Mouse (Mus musculus) hindbrain, postnatal 0 days (tissue): ENCODE measurements around the gene Scnm1. TPM values are rescaled to one million over a fixed set of nuclear protein-coding genes. Genes with fewer than 3 reads are reported as not detected.
"Not testable (repeated sequence)": the region's sequence is repeated elsewhere in the genome, so short reads cannot be mapped to it uniquely, and the experiment has no call there.

ENCODE experiments used
- ATAC-seq: fragments of 200-750 bp; cut with Nextera tagmentation; 2 replicates; pipeline ENCODE4 v1.8.0; 2017; ENCODE audit warnings: mild to moderate bottlenecking, moderate TSS enrichment, moderate library complexity
- DNase-seq: peaks from one replicate; pipeline ENCODE4 v3.0.0-alpha.2; 2015; ENCODE audit warnings: low spot score
- H3K27ac ChIP-seq: fragments of 300-500 bp; sonication (generic); 2 replicates; pipeline ENCODE4 v1.5.1; 2014; ENCODE audit warnings: mild to moderate bottlenecking
- H3K27me3 ChIP-seq: fragments of 300-500 bp; sonication (generic); 2 replicates; pipeline ENCODE4 v1.6.1; 2014; ENCODE audit warnings: low read length, mixed read lengths; ENCODE audit not compliant: insufficient read depth
- H3K36me3 ChIP-seq: fragments of 300-500 bp; sonication (generic); 2 replicates; pipeline ENCODE4 v1.6.1; 2014; ENCODE audit warnings: low read length, mixed read lengths; ENCODE audit not compliant: insufficient read depth
- H3K4me1 ChIP-seq: fragments of 300-500 bp; sonication (generic); 2 replicates; pipeline ENCODE4 v1.6.1; 2014; ENCODE audit warnings: antibody characterized with exemption, low read length, mixed read lengths; ENCODE audit not compliant: insufficient read depth
- H3K4me2 ChIP-seq: fragments of 300-500 bp; sonication (generic); 2 replicates; pipeline ENCODE4 v1.6.1; 2014; ENCODE audit warnings: low read depth, mild to moderate bottlenecking, low read length, moderate library complexity, mixed read lengths
- H3K4me3 ChIP-seq: fragments of 300-500 bp; sonication (generic); 2 replicates; pipeline ENCODE4 v1.5.1; 2014; ENCODE audit warnings: low read length
- H3K9ac ChIP-seq: fragments of 300-500 bp; sonication (generic); replicated peaks from 2 replicates; pipeline ENCODE4 v1.6.1; 2014; ENCODE audit warnings: mild to moderate bottlenecking, low read length, moderate library complexity, mixed read lengths
- H3K9me3 ChIP-seq: fragments of 300-500 bp; sonication (generic); 2 replicates; pipeline ENCODE4 v1.6.1; 2016; ENCODE audit warnings: low read length, mixed read lengths
- CTCF ChIP-seq: IDR thresholded peaks from 2 replicates; pipeline ENCODE4 v1.5.1; 2016; ENCODE audit warnings: antibody characterized with exemption, control low read depth, low read depth
- WGBS: fragments of 180-500 bp; shearing (Covaris S2); extraction: QIAGEN DNeasy Blood & Tissue Kit; methylation state at CpG from one replicate; pipeline ENCODE4 v1.1.7; 2014; 5-methylcytosine and 5-hydroxymethylcytosine counted together
- polyA plus RNA-seq: library from polyadenylated mRNA; unstranded; fragments of >200 nt; fragmentation: Nextera tagmentation; extraction: Ambion mirVana; gene quantifications from 2 replicates; pipeline ENCODE4 v1.2.1, GENCODE M21; 2015
- total RNA-seq: library from RNA; depleted of rRNA; stranded (reverse); fragments of >200 nt; gene quantifications from 2 replicates; pipeline ENCODE4 v1.2.3, GENCODE M21; 2014

The Scnm1 gene
- total and polyA plus RNA-seq, 2 experiments from 2014 or later, result 44.6 to 75.7 TPM

DNA sequence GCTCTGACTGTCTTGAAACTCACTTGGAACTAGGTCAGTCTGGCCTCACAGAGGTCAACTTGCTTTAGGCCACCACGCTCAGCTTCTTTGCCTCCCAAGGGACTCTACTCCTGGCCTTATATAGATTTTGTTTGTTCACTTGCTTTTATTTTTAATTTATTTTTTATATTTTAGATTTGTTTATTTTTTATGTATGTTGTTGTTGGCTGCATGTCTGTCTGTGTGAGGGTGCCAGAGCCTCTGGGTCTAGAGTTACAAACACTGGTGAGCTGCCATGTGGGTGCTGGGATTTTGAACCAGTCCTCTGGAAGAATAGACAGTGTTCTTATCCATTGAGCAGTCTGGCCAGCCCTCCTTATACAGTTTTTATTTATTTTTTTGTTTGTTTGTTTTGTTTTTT is 21.1 kb downstream of the Scnm1 start:
- Histone ChIP-seq H3K4me2 (no peak overlapping the region), H3K27ac (no peak overlapping the region), H3K9me3 (no peaks in the 10 kb centered on the region), H3K27me3 (no peaks in the 10 kb centered on the region), H3K4me1 (peaks cover 6% of the 10 kb centered on the region; the same call in 1 of the 2 replicates), H3K4me3 (no peak overlapping the region), H3K36me3 (peaks cover 5% of the 10 kb centered on the region), H3K9ac (no peak overlapping the region)
- no peak for TF ChIP-seq CTCF
- WGBS, result 80% methylated on average over 1 of the region's 1 CpGs
- DNase-seq, result no peak
- no peak for ATAC-seq

DNA sequence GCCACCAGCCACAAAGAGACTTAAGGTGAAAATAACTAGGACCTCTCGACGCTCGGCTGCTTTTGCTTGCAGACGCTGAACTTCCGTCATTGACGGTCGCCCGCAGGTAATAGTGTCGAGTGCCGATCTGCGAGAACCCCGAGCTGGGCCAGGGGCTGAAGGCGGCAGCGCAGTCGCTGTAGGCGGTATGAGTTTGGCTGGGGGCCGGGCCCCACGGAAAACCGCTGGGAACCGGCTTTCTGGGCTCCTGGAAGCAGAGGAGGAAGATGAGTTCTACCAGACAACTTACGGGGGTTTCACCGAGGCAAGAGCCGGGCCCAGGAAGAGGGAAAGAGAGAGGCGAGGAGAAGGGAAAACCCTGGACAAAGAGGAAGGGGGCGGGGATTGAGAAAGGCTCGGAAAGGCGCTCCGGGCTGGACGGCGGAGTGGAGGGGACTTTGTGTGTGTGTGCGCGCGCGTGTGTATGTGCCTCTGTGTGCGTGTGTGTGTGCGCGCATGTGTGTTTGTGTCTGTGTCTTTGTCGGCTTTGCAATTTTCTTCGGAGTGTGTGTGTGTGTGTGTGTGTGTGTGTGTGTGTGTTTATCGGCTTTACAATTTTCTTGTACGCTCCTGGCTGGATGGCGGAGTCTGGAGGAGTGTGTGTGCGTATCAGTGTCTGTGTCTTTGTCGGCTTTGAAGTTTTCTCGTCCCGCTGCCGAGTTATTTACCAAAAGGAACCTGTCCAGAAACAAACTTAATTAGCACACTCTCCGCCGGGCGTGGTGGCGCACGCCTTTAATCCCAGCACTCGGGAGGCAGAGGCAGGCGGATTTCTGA is 22.7 kb downstream of the Scnm1 start, which contains the start of gene Vps72:
TSS of gene Vps72 (plus strand) at position 112 of the 816 bp plus-strand sequence.
- ATAC-seq (peak; percentile 74), DNase-seq (peak; percentile 96)
- Histone ChIP-seq H3K4me2 (peak within 1 kb of the TSS; percentile 58), H3K4me3 (peak within 1 kb of the TSS; percentile 89), H3K36me3 (peaks cover 5% of the 10 kb centered on the region; the same call in 1 of the 2 replicates), H3K4me1 (peaks cover 6% of the 10 kb centered on the region; the same call in 1 of the 2 replicates), H3K27me3 (no peaks in the 10 kb centered on the region), H3K9me3 (no peaks in the 10 kb centered on the region), H3K27ac (peak within 1 kb of the TSS; percentile 90), H3K9ac (peak within 1 kb of the TSS; percentile 72)
- WGBS, result under 1% methylated on average over 54 of the region's 54 CpGs
- TF ChIP-seq CTCF, result no peak

DNA sequence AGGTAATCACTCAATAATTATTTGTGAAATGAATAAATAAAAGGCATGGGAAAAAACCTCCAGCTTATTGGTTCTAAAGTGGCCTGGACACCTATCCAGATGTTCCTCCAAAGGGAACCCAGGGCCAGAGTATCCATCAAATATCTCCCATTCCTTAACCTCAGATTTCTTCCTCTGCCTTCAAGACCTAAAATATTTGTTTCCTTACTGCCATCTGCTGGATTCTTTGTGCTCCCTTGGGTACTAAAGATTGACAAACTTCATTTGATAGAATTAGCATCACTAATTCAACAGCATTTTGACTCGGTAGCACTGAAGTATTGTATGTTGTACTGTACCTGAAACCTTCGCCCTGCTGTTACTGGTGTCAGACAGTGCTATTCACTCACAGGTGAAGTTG is 25.9 kb downstream of the Scnm1 start:
- H3K9me3 ChIP-seq, result no peaks in the 10 kb centered on the region
- TF ChIP-seq CTCF, result peak; percentile 29; the same call in 1 of the 2 replicates
- 61% methylated on average over 2 of the region's 2 CpGs for WGBS
- H3K4me3 ChIP-seq, result no peak overlapping the region
- no peak overlapping the region for H3K9ac ChIP-seq
- H3K4me2 ChIP-seq, result no peak overlapping the region
- DNase-seq (peak; percentile 36), ATAC-seq (no peak)
- H3K27ac ChIP-seq, result no peak overlapping the region
- no peaks in the 10 kb centered on the region for H3K36me3 ChIP-seq
- H3K4me1 ChIP-seq, result peaks cover 12% of the 10 kb centered on the region
- no peaks in the 10 kb centered on the region for H3K27me3 ChIP-seq

DNA sequence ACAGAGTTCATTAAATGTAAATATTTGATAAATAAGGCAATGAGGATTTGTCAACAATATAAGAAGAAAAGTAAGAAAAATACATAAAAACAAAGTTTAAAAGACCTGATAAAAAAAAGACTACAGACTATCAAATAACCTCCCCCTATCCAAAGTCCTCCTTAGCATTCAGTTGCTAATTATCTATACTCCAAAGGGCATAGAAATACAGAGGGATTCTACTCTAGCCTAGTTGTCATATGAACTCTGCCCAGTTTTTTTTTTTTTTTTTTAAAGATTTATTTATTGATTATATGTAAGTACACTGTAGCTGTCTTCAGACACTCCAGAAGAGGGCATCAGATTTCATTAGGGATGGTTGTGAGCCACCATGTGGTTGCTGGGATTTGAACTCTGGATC is 26.5 kb downstream of the Scnm1 start:
- not testable (repeated sequence) for H3K36me3 ChIP-seq, H3K9ac ChIP-seq, H3K4me1 ChIP-seq, ATAC-seq, DNase-seq, H3K27me3 ChIP-seq, H3K9me3 ChIP-seq
- H3K4me2 ChIP-seq, result peak overlapping the region; percentile 63
- H3K27ac ChIP-seq, result 0 out of 2 replicates have a peak overlapping the region, but pooled peaks have one; percentile 65
- H3K4me3 ChIP-seq, result peak overlapping the region; percentile 95

DNA sequence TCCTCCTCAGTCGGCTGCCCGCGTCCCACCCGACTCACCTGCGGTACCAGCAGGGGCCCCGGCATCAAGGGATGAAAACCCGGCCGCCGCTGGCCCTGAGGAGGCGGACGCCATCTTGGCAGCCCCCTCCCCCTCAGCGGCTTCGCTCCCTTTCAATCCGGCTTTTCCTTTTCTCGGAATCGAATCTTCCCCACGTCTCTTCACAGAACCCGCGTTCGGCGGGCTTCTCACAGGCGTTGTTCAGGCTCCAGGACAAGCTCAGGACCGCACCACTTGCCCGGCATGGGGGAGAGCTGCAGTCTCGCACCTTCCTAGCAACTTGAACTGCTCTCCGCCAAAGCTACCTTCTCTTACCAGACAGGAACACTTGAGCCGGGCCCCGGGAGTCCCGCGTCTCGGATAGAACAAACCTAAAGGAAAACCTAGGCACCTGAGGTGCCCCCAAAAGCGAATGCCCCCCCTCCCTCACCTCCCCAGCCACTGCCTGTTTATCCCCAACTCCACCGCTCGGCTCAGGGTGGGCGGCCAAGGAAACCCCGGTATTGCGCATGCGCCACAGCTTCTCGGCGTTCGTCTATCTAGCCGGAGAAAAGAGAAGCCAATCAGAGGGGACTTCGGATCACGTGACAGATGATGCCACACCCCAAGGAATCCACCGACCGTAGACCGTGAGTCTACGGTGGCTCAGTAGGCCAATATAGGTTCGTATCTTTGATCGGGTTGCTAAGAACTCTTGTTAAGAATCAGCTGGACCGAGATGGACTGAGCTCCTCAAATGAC is 27.3 kb downstream of the Scnm1 start, which contains the start of gene Pip5k1a:
TSS of gene Pip5k1a (minus strand) at position 593 of the 780 bp plus-strand sequence.
- H3K9ac ChIP-seq, result peak within 1 kb of the TSS; percentile 84
- ATAC-seq (peak; percentile 95), DNase-seq (peak; percentile 100)
- peak within 1 kb of the TSS; percentile 85 for H3K4me2 ChIP-seq
- under 1% methylated on average over 51 of the region's 51 CpGs for WGBS
- no peaks in the 10 kb centered on the region for H3K9me3 ChIP-seq
- peak within 1 kb of the TSS; percentile 94 for H3K27ac ChIP-seq
- H3K4me1 ChIP-seq, result peaks cover 6% of the 10 kb centered on the region; the same call in 1 of the 2 replicates
- TF ChIP-seq CTCF, result peak; percentile 56
- no peaks in the 10 kb centered on the region for H3K27me3 ChIP-seq
- H3K36me3 ChIP-seq, result no peaks in the 10 kb centered on the region
- H3K4me3 ChIP-seq, result peak within 1 kb of the TSS; percentile 95

DNA sequence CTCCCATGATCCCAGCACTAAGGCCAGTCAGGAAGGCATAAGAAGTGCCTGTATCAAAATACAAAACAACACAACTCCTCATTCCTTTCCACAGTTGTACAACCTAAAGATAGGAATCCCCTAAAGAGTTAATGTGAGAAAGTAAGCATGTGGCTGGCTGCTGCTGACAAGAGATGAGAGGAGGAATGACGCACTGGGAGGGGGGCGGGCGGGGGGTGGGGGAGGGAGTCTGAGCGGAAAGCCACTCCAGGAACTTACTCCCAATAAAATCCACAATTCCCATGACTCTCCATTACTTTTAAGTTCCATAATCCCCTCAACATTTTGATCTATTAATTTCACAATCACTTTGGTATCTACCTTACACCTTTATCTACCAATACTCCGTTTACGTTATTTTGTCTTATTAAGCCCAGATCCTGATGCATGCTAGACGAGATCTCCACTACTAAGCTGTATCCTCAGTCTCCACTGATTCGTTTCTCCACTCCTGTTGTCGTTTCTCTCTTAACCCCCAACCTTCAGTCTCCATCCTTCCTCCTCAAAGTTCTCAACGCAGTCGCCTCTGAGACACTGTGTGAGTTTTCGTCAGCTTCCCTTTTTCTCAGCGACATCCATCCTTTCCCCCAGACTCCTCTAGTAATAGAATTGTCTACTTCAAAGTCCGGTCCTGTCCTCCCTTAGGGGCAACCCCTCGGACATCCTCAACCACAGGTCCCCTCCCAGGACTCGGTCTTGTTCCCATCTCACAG is 28.0 kb downstream of the Scnm1 start:
- Histone ChIP-seq H3K9me3 (no peaks in the 10 kb centered on the region), H3K4me1 (peaks cover 6% of the 10 kb centered on the region; the same call in 1 of the 2 replicates), H3K27me3 (no peaks in the 10 kb centered on the region), H3K27ac (peak overlapping the region; percentile 94), H3K9ac (peak overlapping the region; percentile 84), H3K4me3 (peak overlapping the region; percentile 95), H3K36me3 (no peaks in the 10 kb centered on the region), H3K4me2 (peak overlapping the region; percentile 85)
- DNase-seq (no peak), ATAC-seq (no peak)
- TF ChIP-seq CTCF, result no peak
- WGBS, result under 1% methylated on average over 16 of the region's 16 CpGs
